15 mouse cellular contexts compared by ENCODE assay signal in the genomic region with DNA sequence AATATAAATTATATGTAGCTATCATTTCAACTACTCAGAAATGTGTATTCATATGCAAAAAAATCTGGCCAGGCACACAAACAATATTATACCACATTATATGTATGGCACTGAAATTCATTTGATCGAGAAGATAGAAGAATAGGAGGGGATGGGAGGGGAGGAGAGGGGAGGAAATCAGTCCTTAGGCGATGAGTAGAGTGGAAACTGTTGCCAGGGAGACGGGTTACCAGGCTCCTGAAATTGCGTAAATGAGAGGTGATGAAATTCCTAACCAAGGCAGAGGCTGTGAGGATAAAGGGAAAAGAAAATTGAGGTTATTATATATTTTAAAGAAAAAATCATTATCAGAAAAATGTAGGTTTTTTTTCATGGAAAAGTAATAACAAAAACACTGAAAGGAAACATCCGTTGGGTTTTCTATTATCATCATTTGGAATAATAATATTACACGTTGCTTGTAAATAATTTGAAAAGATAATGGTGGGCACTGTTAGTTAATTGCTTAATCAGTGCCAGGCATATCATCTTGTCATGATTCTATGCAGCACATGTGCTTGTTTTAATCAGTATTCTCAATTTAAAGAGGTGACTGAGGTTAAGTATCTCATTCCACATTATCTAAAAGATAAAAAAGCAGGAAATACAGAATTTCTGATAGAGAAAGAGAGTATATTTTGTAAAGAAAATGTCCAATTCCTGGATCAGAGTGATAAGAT. TPM values are rescaled to one million over a fixed set of nuclear protein-coding genes. Genes with fewer than 3 reads are reported as not detected.
DNase-seq lines count a peak whose midpoint lies in the region; ATAC-seq lines count a peak whose summit lies in the region.
"Had no signal": no experiment of that assay in that cellular context is flagged by ENCODE, and none has a peak within 500 bp of the region (broad histone marks: within the 10 kb centered on the region; RNA-seq: fewer than 3 reads in every experiment).

No protein-coding gene starts in this region.

- WGBS in forebrain, embryonic 11.5 days = 35% methylated on average over 6 of the region's 6 CpGs
- WGBS in forebrain, embryonic 10.5 days = 48% methylated on average over 6 of the region's 6 CpGs
- WGBS in hindbrain, embryonic 12.5 days = 41% methylated on average over 6 of the region's 6 CpGs
- WGBS in midbrain, embryonic 14.5 days = 29% methylated on average over 6 of the region's 6 CpGs

- no peaks in the 10 kb centered on the region for H3K36me3 ChIP-seq in forebrain, embryonic 11.5 days (ENCODE audit: control insufficient read depth, insufficient read depth, low read length)
- H3K36me3 ChIP-seq in forebrain, embryonic 10.5 days (replicated peaks) = no peaks in the 10 kb centered on the region
- no peaks in the 10 kb centered on the region for H3K36me3 ChIP-seq in hindbrain, embryonic 12.5 days
- no peaks in the 10 kb centered on the region for H3K36me3 ChIP-seq in midbrain, embryonic 14.5 days (ENCODE audit: control insufficient read depth, insufficient read depth, low read length)
- H3K36me3 ChIP-seq: embryonic facial prominence, embryonic 12.5 days; limb, embryonic 12.5 days had no signal

- H3K27ac ChIP-seq in forebrain, embryonic 11.5 days (ENCODE audit: low read depth, low read length) = peak overlapping the region; percentile 31; the same call in 1 of the 2 replicates
- no peak overlapping the region; the same call in 1 of the 2 replicates for H3K27ac ChIP-seq in forebrain, embryonic 10.5 days
- peak overlapping the region; percentile 60 for H3K27ac ChIP-seq in hindbrain, embryonic 12.5 days
- H3K27ac ChIP-seq in midbrain, embryonic 14.5 days (replicated peaks; ENCODE audit: low read depth, low read length) = peak overlapping the region; percentile 77; the same call in 1 of the 2 replicates
- H3K27ac ChIP-seq: embryonic facial prominence, embryonic 12.5 days; limb, embryonic 12.5 days had no signal

- no peaks in the 10 kb centered on the region for H3K4me1 ChIP-seq in forebrain, embryonic 11.5 days (replicated peaks; ENCODE audit: control insufficient read depth, insufficient read depth, low read length)
- peaks cover 25% of the 10 kb centered on the region for H3K4me1 ChIP-seq in forebrain, embryonic 10.5 days
- no peaks in the 10 kb centered on the region for H3K4me1 ChIP-seq in hindbrain, embryonic 12.5 days
- H3K4me1 ChIP-seq in midbrain, embryonic 14.5 days (ENCODE audit: control insufficient read depth, insufficient read depth, low read length) = no peaks in the 10 kb centered on the region
- H3K4me1 ChIP-seq: embryonic facial prominence, embryonic 12.5 days; limb, embryonic 12.5 days had no signal

- no peaks in the 10 kb centered on the region for H3K27me3 ChIP-seq in forebrain, embryonic 11.5 days (ENCODE audit: control insufficient read depth, insufficient read depth, low read length)
- H3K27me3 ChIP-seq in forebrain, embryonic 10.5 days (ENCODE audit: poor library complexity, severe bottlenecking) = no peaks in the 10 kb centered on the region
- H3K27me3 ChIP-seq in hindbrain, embryonic 12.5 days = no peaks in the 10 kb centered on the region
- H3K27me3 ChIP-seq in midbrain, embryonic 14.5 days (ENCODE audit: control insufficient read depth, insufficient read depth, low read length) = no peaks in the 10 kb centered on the region
- H3K27me3 ChIP-seq: embryonic facial prominence, embryonic 12.5 days; limb, embryonic 12.5 days had no signal

- no peak overlapping the region for H3K4me2 ChIP-seq in forebrain, embryonic 11.5 days (ENCODE audit: low read depth, low read length, severe bottlenecking)
- no peak overlapping the region for H3K4me2 ChIP-seq in hindbrain, embryonic 12.5 days (replicated peaks)
- H3K4me2 ChIP-seq in midbrain, embryonic 14.5 days (ENCODE audit: low read length) = 0 out of 2 replicates have a peak overlapping the region, but pooled peaks have one; percentile 12
- H3K4me2 ChIP-seq: embryonic facial prominence, embryonic 12.5 days; limb, embryonic 12.5 days had no signal

- no peak overlapping the region for H3K9ac ChIP-seq in forebrain, embryonic 11.5 days (ENCODE audit: low read length)
- no peak overlapping the region for H3K9ac ChIP-seq in hindbrain, embryonic 12.5 days
- no peak overlapping the region for H3K9ac ChIP-seq in midbrain, embryonic 14.5 days (replicated peaks; ENCODE audit: low read length)
- H3K9ac ChIP-seq: embryonic facial prominence, embryonic 12.5 days; limb, embryonic 12.5 days had no signal

- no peak for DNase-seq in forebrain, embryonic 11.5 days (ENCODE audit: low spot score)
- no peak for DNase-seq in forebrain, embryonic 10.5 days (ENCODE audit: extremely low spot score, low spot score)
- DNase-seq in brain, adult 2 months (ENCODE audit: low read depth, low spot score) = peak; percentile 49
- peak; percentile 79 for DNase-seq in midbrain, embryonic 14.5 days
- no peak for DNase-seq in frontal cortex, postnatal 36 days (ENCODE audit: low spot score in 2 of 2)
- no peak for DNase-seq in ovary, postnatal 14 days (ENCODE audit: low spot score)
- DNase-seq in adrenal gland, adult 2 months = no peak
- DNase-seq: heart, postnatal 10 days; kidney, adult 18-20 months; thymus, postnatal 36 days had no signal

- no peak overlapping the region for H3K4me3 ChIP-seq in forebrain, embryonic 11.5 days (ENCODE audit: low read depth, low read length)
- no peak overlapping the region for H3K4me3 ChIP-seq in forebrain, embryonic 10.5 days
- H3K4me3 ChIP-seq in hindbrain, embryonic 12.5 days = no peak overlapping the region
- no peak overlapping the region for H3K4me3 ChIP-seq in midbrain, embryonic 14.5 days (replicated peaks; ENCODE audit: low read depth, low read length)
- H3K4me3 ChIP-seq: embryonic facial prominence, embryonic 12.5 days; limb, embryonic 12.5 days had no signal

- ATAC-seq in forebrain, embryonic 11.5 days (replicated peaks; ENCODE audit: low FRiP score) = peak; percentile 74
- ATAC-seq in hindbrain, embryonic 12.5 days (ENCODE audit: low FRiP score) = peak; percentile 84
- ATAC-seq in midbrain, embryonic 14.5 days (ENCODE audit: low FRiP score, low TSS enrichment) = peak; percentile 64; the same call in 1 of the 2 replicates

- H3K9me3 ChIP-seq in forebrain, embryonic 11.5 days (ENCODE audit: control insufficient read depth, low read length) = no peaks in the 10 kb centered on the region
- H3K9me3 ChIP-seq in forebrain, embryonic 10.5 days = peaks cover 6% of the 10 kb centered on the region; the same call in 1 of the 2 replicates
- no peaks in the 10 kb centered on the region for H3K9me3 ChIP-seq in hindbrain, embryonic 12.5 days (replicated peaks)
- no peaks in the 10 kb centered on the region for H3K9me3 ChIP-seq in midbrain, embryonic 14.5 days (ENCODE audit: control insufficient read depth, low read length)
- H3K9me3 ChIP-seq: embryonic facial prominence, embryonic 12.5 days; limb, embryonic 12.5 days had no signal

RNA-seq across cellular contexts. Expression of a gene that starts 39.3 kb away (rescaled TPM):
- 152 and 169 TPM in 2 replicates for polyA plus RNA-seq in forebrain, embryonic 11.5 days (2014; fragmentation: Nextera tagmentation; extraction: Ambion mirVana)
- 70.7 and 79.9 TPM in 2 replicates for polyA plus RNA-seq in forebrain, embryonic 10.5 days (2016; fragmentation: Nextera tagmentation; extraction: Ambion mirVana)
- polyA plus RNA-seq in hindbrain, embryonic 12.5 days (2016; fragmentation: Nextera tagmentation; extraction: Ambion mirVana) = 275 and 288 TPM in 2 replicates
- polyA plus RNA-seq in midbrain, embryonic 14.5 days (2014; fragmentation: Nextera tagmentation; extraction: Ambion mirVana) = 622 and 693 TPM in 2 replicates
- total RNA-seq in adrenal gland, adult 2 months (2021) = 10 to 100 TPM; 55.8 to 92.2 TPM
- 55.5 and 61.7 TPM in 2 replicates for polyA plus RNA-seq in adrenal gland, adult 2 months (2012; rRNA removed)
- total RNA-seq: MEL; monocyte, adult 5-6 weeks had no signal

Comparison
In these comparisons a context has a peak if more than half of its experiments do, and no peak if none do; other contexts are left out.
1. DNase-seq: peak in brain, adult 2 months (single experiment) and midbrain, embryonic 14.5 days (single experiment); none in forebrain, embryonic 11.5 days (single experiment), forebrain, embryonic 10.5 days (single experiment), frontal cortex, postnatal 36 days (0 of 2), ovary, postnatal 14 days (single experiment) and adrenal gland, adult 2 months (single experiment).
2. Peak in every context shown above with its lines, with median percentiles within 50 percentile points of each other: ATAC-seq.